Mouse (Mus musculus): ENCODE measurements at regions not wholly inside any gene's neighbourhood (a gene's known extent, or its start where the extent isn't known, plus 50 kb on each side); places are given as distances from the start of the nearest gene placed in this dataset.

- DNase-seq, result no peak
- no peaks in the 10 kb centered on the region for H3K36me3 ChIP-seq (ENCODE audit: control insufficient read depth, insufficient read depth, low read length)
- 70% methylated on average over 7 of the region's 7 CpGs for WGBS
- H3K27ac ChIP-seq, result no peak overlapping the region
- no peak overlapping the region for H3K9ac ChIP-seq (ENCODE audit: low read depth, low read length)
- TF ChIP-seq POLR2A (IDR thresholded peaks at IDR 0.05; ENCODE audit: insufficient read depth, low read depth, low read length) (no peak), CTCF (IDR thresholded peaks at IDR 0.05) (no peak), EP300 (IDR thresholded peaks at IDR 0.05; ENCODE audit: insufficient read depth, low read depth, low read length) (no peak)
- H3K4me3 ChIP-seq, result no peak overlapping the region
- no peaks in the 10 kb centered on the region for H3K79me2 ChIP-seq (replicated peaks; ENCODE audit: control insufficient read depth, insufficient read depth, low read length)
- no peaks in the 10 kb centered on the region for H3K27me3 ChIP-seq (ENCODE audit: control insufficient read depth, insufficient read depth, low read length)
- intact Hi-C loops (cut with DNase I), result no loop called here
- H3K4me1 ChIP-seq (ENCODE audit: control insufficient read depth, insufficient read depth, low read length), result no peaks in the 10 kb centered on the region
Observed at GRCm38 (mm10) chr5:127129495-127129894, 112.1 kb upstream of the Tmem132c start.

- Histone ChIP-seq H3K36me3 (ENCODE audit: control insufficient read depth, insufficient read depth, low read length) (no peaks in the 10 kb centered on the region), H3K4me3 (no peak overlapping the region), H3K4me1 (ENCODE audit: control insufficient read depth, insufficient read depth, low read length) (no peaks in the 10 kb centered on the region), H3K79me2 (replicated peaks; ENCODE audit: control insufficient read depth, insufficient read depth, low read length) (no peaks in the 10 kb centered on the region), H3K27ac (no peak overlapping the region), H3K27me3 (ENCODE audit: control insufficient read depth, insufficient read depth, low read length) (no peaks in the 10 kb centered on the region), H3K9ac (ENCODE audit: low read depth, low read length) (no peak overlapping the region)
- DNase-seq, result no peak
- 78% methylated on average over 6 of the region's 6 CpGs for WGBS
- TF ChIP-seq POLR2A (IDR thresholded peaks at IDR 0.05; ENCODE audit: insufficient read depth, low read depth, low read length), result no peak
- no peak for TF ChIP-seq EP300 (IDR thresholded peaks at IDR 0.05; ENCODE audit: insufficient read depth, low read depth, low read length)
- TF ChIP-seq CTCF (IDR thresholded peaks at IDR 0.05), result no peak
- intact Hi-C loops (cut with DNase I), result no loop called here
Observed at GRCm38 (mm10) chr5:127134441-127134840, 107.2 kb upstream of the Tmem132c start.

- no peaks in the 10 kb centered on the region for H3K27me3 ChIP-seq (ENCODE audit: control insufficient read depth, insufficient read depth, low read length)
- DNase-seq, result no peak
- no peak overlapping the region for H3K27ac ChIP-seq
- no peaks in the 10 kb centered on the region for H3K79me2 ChIP-seq (replicated peaks; ENCODE audit: control insufficient read depth, insufficient read depth, low read length)
- intact Hi-C loops (cut with DNase I), result no loop called here
- no peak overlapping the region for H3K4me3 ChIP-seq
- H3K4me1 ChIP-seq (ENCODE audit: control insufficient read depth, insufficient read depth, low read length), result no peaks in the 10 kb centered on the region
- WGBS, result 39% methylated on average over 2 of the region's 2 CpGs
- TF ChIP-seq POLR2A (IDR thresholded peaks at IDR 0.05; ENCODE audit: insufficient read depth, low read depth, low read length) (no peak), CTCF (IDR thresholded peaks at IDR 0.05) (no peak), EP300 (IDR thresholded peaks at IDR 0.05; ENCODE audit: insufficient read depth, low read depth, low read length) (no peak)
- no peaks in the 10 kb centered on the region for H3K36me3 ChIP-seq (ENCODE audit: control insufficient read depth, insufficient read depth, low read length)
- no peak overlapping the region for H3K9ac ChIP-seq (ENCODE audit: low read depth, low read length)
Observed at GRCm38 (mm10) chr5:127140651-127141050, 101.0 kb upstream of the Tmem132c start.

- peak; percentile 78 for TF ChIP-seq CTCF (IDR thresholded peaks at IDR 0.05)
- no peak for TF ChIP-seq POLR2A (IDR thresholded peaks at IDR 0.05; ENCODE audit: insufficient read depth, low read depth, low read length)
- H3K9ac ChIP-seq (ENCODE audit: low read depth, low read length), result no peak overlapping the region
- 32% methylated on average over 3 of the region's 3 CpGs for WGBS
- H3K4me3 ChIP-seq, result no peak overlapping the region
- no peak overlapping the region for H3K27ac ChIP-seq
- no peaks in the 10 kb centered on the region for H3K4me1 ChIP-seq (ENCODE audit: control insufficient read depth, insufficient read depth, low read length)
- H3K36me3 ChIP-seq (ENCODE audit: control insufficient read depth, insufficient read depth, low read length), result no peaks in the 10 kb centered on the region
- peak in 1 of 2 experiments; percentile 4 for DNase-seq
- H3K27me3 ChIP-seq (ENCODE audit: control insufficient read depth, insufficient read depth, low read length), result no peaks in the 10 kb centered on the region
- intact Hi-C loops (cut with DNase I), result loop anchor here (2.0 kb wide), 1 partner anchor 321 kb away; no protein-coding TSS in a partner anchor
- H3K79me2 ChIP-seq (replicated peaks; ENCODE audit: control insufficient read depth, insufficient read depth, low read length), result no peaks in the 10 kb centered on the region
Observed at GRCm38 (mm10) chr5:127160292-127160691, 81.3 kb upstream of the Tmem132c start.

GRCm38 (mm10) chr5:127163376-127163775 lies 78.2 kb upstream of the Tmem132c start:
- H3K79me2 ChIP-seq (replicated peaks; ENCODE audit: control insufficient read depth, insufficient read depth, low read length), result no peaks in the 10 kb centered on the region
- no peaks in the 10 kb centered on the region for H3K27me3 ChIP-seq (ENCODE audit: control insufficient read depth, insufficient read depth, low read length)
- H3K27ac ChIP-seq, result no peak overlapping the region
- intact Hi-C loops (cut with DNase I), result no loop called here
- H3K4me3 ChIP-seq, result no peak overlapping the region
- DNase-seq, result peak in 1 of 2 experiments; percentile 3
- WGBS, result 57% methylated on average over 6 of the region's 6 CpGs
- H3K36me3 ChIP-seq (ENCODE audit: control insufficient read depth, insufficient read depth, low read length), result no peaks in the 10 kb centered on the region
- no peak overlapping the region for H3K9ac ChIP-seq (ENCODE audit: low read depth, low read length)
- H3K4me1 ChIP-seq (ENCODE audit: control insufficient read depth, insufficient read depth, low read length), result no peaks in the 10 kb centered on the region
- no peak for TF ChIP-seq CTCF (IDR thresholded peaks at IDR 0.05)
- no peak for TF ChIP-seq POLR2A (IDR thresholded peaks at IDR 0.05; ENCODE audit: insufficient read depth, low read depth, low read length)
- no peak for TF ChIP-seq EP300 (IDR thresholded peaks at IDR 0.05; ENCODE audit: insufficient read depth, low read depth, low read length)

- Histone ChIP-seq H3K79me2 (replicated peaks; ENCODE audit: control insufficient read depth, insufficient read depth, low read length) (no peaks in the 10 kb centered on the region), H3K4me3 (no peak overlapping the region), H3K27me3 (ENCODE audit: control insufficient read depth, insufficient read depth, low read length) (no peaks in the 10 kb centered on the region; the same call in 1 of the 2 replicates), H3K36me3 (ENCODE audit: control insufficient read depth, insufficient read depth, low read length) (no peaks in the 10 kb centered on the region), H3K27ac (no peak overlapping the region), H3K4me1 (ENCODE audit: control insufficient read depth, insufficient read depth, low read length) (no peaks in the 10 kb centered on the region), H3K9ac (ENCODE audit: low read depth, low read length) (no peak overlapping the region)
- intact Hi-C loops (cut with DNase I), result no loop called here
- 92% methylated on average over 4 of the region's 4 CpGs for WGBS
- TF ChIP-seq CTCF (IDR thresholded peaks at IDR 0.05), result peak; percentile 30; the same call in 1 of the 2 replicates
- TF ChIP-seq POLR2A (IDR thresholded peaks at IDR 0.05; ENCODE audit: insufficient read depth, low read depth, low read length), result no peak
- no peak for TF ChIP-seq EP300 (IDR thresholded peaks at IDR 0.05; ENCODE audit: insufficient read depth, low read depth, low read length)
- DNase-seq, result no peak
Observed at GRCm38 (mm10) chr5:127189021-127189420, 52.6 kb upstream of the Tmem132c start.

All from heart, adult 2 months (tissue).